Mouse (Mus musculus): ENCODE measurements around the gene Nudt13.

Gene Nudt13

GRCm38 (mm10) chr14:20340149-20340548 lies 45.7 kb downstream of the Nudt13 start:
- no peak for DNase-seq (ENCODE audit: low spot score)

GRCm38 (mm10) chr14:20340866-20341265 lies 46.4 kb downstream of the Nudt13 start:
- no peak for DNase-seq (ENCODE audit: low spot score)

- no peak for DNase-seq (ENCODE audit: low spot score)
Observed at GRCm38 (mm10) chr14:20345885-20346284, 51.4 kb downstream of the Nudt13 start.

GRCm38 (mm10) chr14:20347441-20347990 lies 53.0 kb downstream of the Nudt13 start:
- DNase-seq (ENCODE audit: low spot score), result no peak

GRCm38 (mm10) chr14:20347991-20348541 lies 53.6 kb downstream of the Nudt13 start, which contains the start of the genes Ecd and Fam149b:
Gene Ecd, minus strand, starts transcription at chr14:20348121.
Gene Fam149b, plus strand, starts transcription at chr14:20348162.
- DNase-seq (ENCODE audit: low spot score), result peak; percentile 66

- no peak for DNase-seq (ENCODE audit: low spot score)
Observed at GRCm38 (mm10) chr14:20363230-20363629, 68.7 kb downstream of the Nudt13 start.
